Mouse (Mus musculus) spleen, adult 2 months (tissue): ENCODE results near the gene Dmrtc2.

Experiments
- CTCF ChIP-seq: fragments of 200-500 bp; IDR thresholded peaks from 2 replicates; pipeline ENCODE4 v1.5.1; 2011; ENCODE audit warnings: mild to moderate bottlenecking, inconsistent platforms; ENCODE audit not compliant: insufficient read depth, insufficient read length, insufficient replicate concordance; ENCODE audit errors: extremely low read depth
- POLR2A ChIP-seq: fragments of 200-500 bp; IDR thresholded peaks from 2 replicates; pipeline ENCODE4 v1.6.1; 2011; ENCODE audit warnings: low read depth, low read length, inconsistent platforms

- TF ChIP-seq CTCF = no peak
- no peak for TF ChIP-seq POLR2A
Measured at GRCm38 (mm10) chr7:24851596-24852325, 18.1 kb upstream of the Dmrtc2 start.
